Mouse (Mus musculus): ENCODE data around the gene Rtn2. TPM values are rescaled to one million over a fixed set of nuclear protein-coding genes. Genes with fewer than 3 reads are reported as not detected.
A peak's percentile ranks its signal among the peaks of the same experiment; 100 is the strongest.

The Rtn2 gene
- total RNA-seq, 1 experiment from 2014 or later, result not detected

GRCm38 (mm10) chr7:19328425-19328824 lies 46.0 kb downstream of the Rtn2 start:
- ATAC-seq (replicated peaks; ENCODE audit: insufficient number of reproducible peaks, low FRiP score, low TSS enrichment, poor library complexity, severe bottlenecking), result no peak

DNA sequence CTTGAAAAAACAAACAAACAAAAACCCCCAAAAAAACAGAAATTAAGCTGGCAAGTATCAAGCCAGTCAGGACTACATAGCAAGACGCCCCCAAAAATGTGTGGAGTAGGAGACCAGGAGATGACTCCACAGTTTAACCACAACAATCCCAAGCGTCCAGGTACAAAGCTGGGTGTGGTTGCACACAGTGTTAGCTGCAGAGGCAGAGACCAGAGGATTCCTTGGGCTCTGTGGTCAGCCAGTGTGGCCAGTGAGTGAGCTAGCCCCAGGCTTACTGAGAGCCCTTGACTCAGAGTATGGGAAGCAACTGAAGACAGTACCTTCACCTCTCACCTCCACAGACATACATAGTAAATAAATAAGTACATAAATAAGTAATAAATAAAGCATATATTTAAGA lies 49.5 kb downstream of the Rtn2 start:
- no peak for ATAC-seq (replicated peaks; ENCODE audit: insufficient number of reproducible peaks, low FRiP score, low TSS enrichment, poor library complexity, severe bottlenecking)

- ATAC-seq (replicated peaks; ENCODE audit: insufficient number of reproducible peaks, low FRiP score, low TSS enrichment, poor library complexity, severe bottlenecking), result peak; percentile 83
Measured at GRCm38 (mm10) chr7:19332709-19333352, 50.4 kb downstream of the Rtn2 start.

GRCm38 (mm10) chr7:19335583-19335982 lies 53.2 kb downstream of the Rtn2 start:
- ATAC-seq (replicated peaks; ENCODE audit: insufficient number of reproducible peaks, low FRiP score, low TSS enrichment, poor library complexity, severe bottlenecking), result peak; percentile 41; the same call in 1 of the 2 replicates

GRCm38 (mm10) chr7:19337122-19337521 lies 54.7 kb downstream of the Rtn2 start:
- ATAC-seq (replicated peaks; ENCODE audit: insufficient number of reproducible peaks, low FRiP score, low TSS enrichment, poor library complexity, severe bottlenecking), result no peak

GRCm38 (mm10) chr7:19338060-19338459 lies 55.6 kb downstream of the Rtn2 start:
- peak; percentile 66 for ATAC-seq (replicated peaks; ENCODE audit: insufficient number of reproducible peaks, low FRiP score, low TSS enrichment, poor library complexity, severe bottlenecking)

- ATAC-seq (replicated peaks; ENCODE audit: insufficient number of reproducible peaks, low FRiP score, low TSS enrichment, poor library complexity, severe bottlenecking), result no peak
Measured at GRCm38 (mm10) chr7:19338596-19338995, 56.2 kb downstream of the Rtn2 start.

- ATAC-seq (replicated peaks; ENCODE audit: insufficient number of reproducible peaks, low FRiP score, low TSS enrichment, poor library complexity, severe bottlenecking), result no peak
Measured at GRCm38 (mm10) chr7:19341250-19341649, 58.8 kb downstream of the Rtn2 start.

DNA sequence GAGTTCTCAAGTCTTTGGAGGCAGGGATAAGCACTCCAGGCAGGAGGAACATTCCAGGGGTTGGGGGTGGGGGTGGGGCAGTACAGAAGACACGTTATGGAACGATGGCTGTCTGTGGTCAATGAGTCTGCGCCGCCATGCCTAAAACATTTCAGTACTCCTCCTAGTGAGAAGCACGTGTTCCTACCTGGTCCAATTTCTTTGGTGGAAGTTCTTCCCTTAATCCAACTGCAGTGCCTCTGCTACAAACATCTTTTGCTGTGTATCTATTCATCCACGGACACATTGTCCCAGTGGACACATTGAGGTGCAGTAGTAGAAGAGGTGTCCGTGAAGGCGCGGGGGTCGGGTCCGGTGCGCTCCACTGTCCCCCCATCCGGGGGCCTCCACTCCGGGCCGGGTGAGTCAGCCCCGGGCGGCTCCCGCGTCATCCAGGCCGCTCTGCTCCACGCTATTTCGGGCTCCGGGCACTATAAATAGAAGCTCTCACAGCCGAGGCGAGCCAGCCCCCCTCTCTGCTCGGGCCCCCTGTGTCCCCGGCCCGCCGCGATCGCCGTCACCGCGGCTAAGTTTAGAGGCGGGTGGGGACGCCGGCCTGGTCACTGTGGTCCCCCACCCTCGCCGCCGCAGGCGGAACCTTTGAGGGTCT lies 59.5 kb downstream of the Rtn2 start:
- ATAC-seq (replicated peaks; ENCODE audit: insufficient number of reproducible peaks, low FRiP score, low TSS enrichment, poor library complexity, severe bottlenecking), result no peak

DNA sequence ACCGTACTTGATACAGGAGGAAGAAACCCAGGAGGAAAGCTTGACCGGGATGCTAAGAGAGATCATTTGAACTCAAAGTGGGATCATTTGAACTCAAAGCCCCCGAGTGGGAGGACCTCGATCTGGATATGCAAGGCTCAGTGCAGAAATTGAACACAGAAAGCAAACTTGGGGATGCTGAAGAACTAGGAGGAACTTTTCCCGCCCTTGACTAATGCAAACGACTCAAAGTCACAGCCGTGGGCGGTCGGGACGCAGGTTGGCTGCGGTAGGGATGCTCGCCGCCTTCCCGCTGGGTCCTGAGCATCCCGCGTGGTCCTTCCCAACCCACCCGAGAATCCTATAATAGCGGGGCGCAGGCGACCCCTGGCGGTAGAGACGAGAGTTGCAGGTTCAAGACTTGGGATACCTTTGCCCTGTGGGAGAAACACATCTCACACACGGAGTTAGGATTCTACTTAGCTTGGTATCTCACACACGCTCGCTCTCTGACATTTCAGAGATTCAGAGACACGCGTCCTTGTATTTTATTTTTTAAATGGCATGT lies 60.1 kb downstream of the Rtn2 start:
- peak; percentile 36 for ATAC-seq (replicated peaks; ENCODE audit: insufficient number of reproducible peaks, low FRiP score, low TSS enrichment, poor library complexity, severe bottlenecking)

DNA sequence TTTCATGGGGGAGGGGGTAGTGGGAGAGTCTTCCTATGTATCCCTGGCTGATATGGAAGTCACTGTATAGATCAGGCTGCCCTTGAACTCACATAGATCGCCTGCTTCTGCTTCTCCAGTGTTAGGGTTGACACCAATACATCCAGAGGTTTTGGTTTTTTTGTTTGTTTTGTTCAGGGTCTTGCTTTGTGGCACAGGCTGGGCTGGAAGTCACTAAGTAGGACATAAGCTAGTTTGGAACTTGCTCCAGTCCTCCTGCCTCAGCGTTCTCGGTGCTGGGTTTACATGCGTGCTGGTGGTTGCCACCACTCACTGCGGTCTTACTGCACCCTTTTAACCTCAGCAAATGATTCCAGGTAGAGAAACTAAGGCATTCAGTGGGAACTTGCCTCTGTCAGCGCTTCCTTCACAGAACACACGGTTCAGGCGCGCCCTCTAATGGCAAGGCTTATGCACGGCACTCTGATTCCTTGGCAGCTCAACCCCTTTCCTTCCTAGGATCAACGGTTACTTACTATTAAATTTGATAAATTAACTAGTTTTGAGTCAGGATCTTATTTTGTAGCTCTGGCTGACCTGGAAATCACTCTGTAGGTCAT lies 60.9 kb downstream of the Rtn2 start:
- ATAC-seq (replicated peaks; ENCODE audit: insufficient number of reproducible peaks, low FRiP score, low TSS enrichment, poor library complexity, severe bottlenecking), result peak; percentile 52

- no peak for ATAC-seq (replicated peaks; ENCODE audit: insufficient number of reproducible peaks, low FRiP score, low TSS enrichment, poor library complexity, severe bottlenecking)
Measured at GRCm38 (mm10) chr7:19344237-19344847, 61.9 kb downstream of the Rtn2 start, which contains the start of gene Ercc1. Ercc1 (plus strand) TSS chr7:19344778.

DNA sequence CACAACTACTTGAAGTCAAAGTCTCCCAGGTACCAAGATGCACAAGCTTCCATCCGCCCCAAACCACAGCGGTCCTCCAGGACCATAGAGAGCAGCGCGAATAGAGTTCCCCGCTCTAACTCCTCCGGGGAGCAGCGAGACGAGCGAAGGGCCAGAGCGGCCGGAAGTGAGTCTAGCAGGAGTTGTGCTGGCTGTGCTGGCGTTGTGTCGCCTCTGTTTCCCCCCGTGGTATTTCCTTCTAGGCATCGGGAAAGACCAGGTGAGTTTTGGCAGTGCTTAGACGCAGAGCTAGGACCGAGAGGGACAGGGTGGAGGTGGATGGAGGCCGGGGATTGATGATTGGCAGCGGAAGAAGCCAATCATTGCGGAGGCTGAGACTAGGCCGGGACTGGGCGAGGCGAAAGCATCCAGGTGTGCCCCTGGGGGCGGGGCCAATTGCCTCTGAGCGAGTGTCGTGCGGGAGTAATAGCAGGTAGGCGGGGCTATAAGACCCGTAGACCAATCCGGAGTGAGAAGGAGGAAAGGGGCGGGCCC lies 62.6 kb downstream of the Rtn2 start:
- ATAC-seq (replicated peaks; ENCODE audit: insufficient number of reproducible peaks, low FRiP score, low TSS enrichment, poor library complexity, severe bottlenecking), result peak; percentile 84

Other genes starting within 250 kb of the Rtn2 start
- gene Rsph6a, start 227.9 kb upstream of the Rtn2 start, total RNA-seq (2017), result not detected in 3 replicates
- gene Dmwd, start 206.4 kb upstream of the Rtn2 start, total RNA-seq (2017), result 0.39 to 3.2 TPM (median 0.43 TPM) in 3 replicates
- gene Dmpk, start 198.8 kb upstream of the Rtn2 start, total RNA-seq (2017), result 0.97 to 1.5 TPM in 2 of 3 replicates, not detected in the other
- not detected in 3 replicates for gene Six5, start 188.0 kb upstream of the Rtn2 start, total RNA-seq (2017)
- gene Gm4969, start 164.3 kb upstream of the Rtn2 start, total RNA-seq (2017), result not detected in 3 replicates
- gene Fbxo46, start 162.8 kb upstream of the Rtn2 start, total RNA-seq (2017), result 6.7 to 11.5 TPM (median 7.1 TPM) in 3 replicates
- 2.4 to 4.9 TPM (median 3.9 TPM) in 3 replicates for gene Qpctl, start 133.3 kb upstream of the Rtn2 start, total RNA-seq (2017)
- gene Snrpd2, start 132.9 kb upstream of the Rtn2 start, total RNA-seq (2017), result 27.7 to 42.9 TPM (median 30.8 TPM) in 3 replicates
- not detected in 3 replicates for gene Gipr, start 116.5 kb upstream of the Rtn2 start, total RNA-seq (2017)
- 9.4 to 12.2 TPM (median 9.9 TPM) in 3 replicates for gene Eml2, start 106.2 kb upstream of the Rtn2 start, total RNA-seq (2017)
- gene Gpr4, start 70.1 kb upstream of the Rtn2 start, total RNA-seq (2017), result 0.19 to 0.32 TPM in 2 of 3 replicates, not detected in the other
- 11.5 to 32.0 TPM (median 14.7 TPM) in 3 replicates for gene Opa3, start 54.3 kb upstream of the Rtn2 start, total RNA-seq (2017)
- 230 to 263 TPM (median 254 TPM) in 3 replicates for gene Vasp, start 10.8 kb upstream of the Rtn2 start, total RNA-seq (2017)
- 1.9 TPM in 1 of 3 replicates, not detected in the others for gene Ppm1n, start 2.6 kb upstream of the Rtn2 start, total RNA-seq (2017)
- gene Fosb, start 27.4 kb downstream of the Rtn2 start, total RNA-seq (2017), result 30.9 to 43.8 TPM (median 36.9 TPM) in 3 replicates
- 15.0 to 19.8 TPM (median 18.0 TPM) in 3 replicates for gene Ercc1, start 62.2 kb downstream of the Rtn2 start, total RNA-seq (2017)
- gene Cd3eap, start 76.9 kb downstream of the Rtn2 start, total RNA-seq (2017), result 6.9 to 8.9 TPM (median 7.2 TPM) in 3 replicates
- gene Ppp1r13l, start 77.1 kb downstream of the Rtn2 start, total RNA-seq (2017), result not detected in 3 replicates
- 21.0 to 32.4 TPM (median 25.4 TPM) in 3 replicates for gene Ercc2, start 99.4 kb downstream of the Rtn2 start, total RNA-seq (2017)
- 1.6 TPM in 2 of 3 replicates, not detected in the other for gene Klc3, start 121.5 kb downstream of the Rtn2 start, total RNA-seq (2017)
- gene Ckm, start 122.2 kb downstream of the Rtn2 start, total RNA-seq (2017), result not detected in 3 replicates
- gene Mark4, start 176.2 kb downstream of the Rtn2 start, total RNA-seq (2017), result 9.0 to 21.1 TPM (median 9.6 TPM) in 3 replicates
- gene Exoc3l2, start 180.7 kb downstream of the Rtn2 start, total RNA-seq (2017), result 0.11 to 1.4 TPM (median 0.49 TPM) in 3 replicates
- 3.5 to 4.4 TPM (median 4.0 TPM) in 3 replicates for gene Bloc1s3, start 225.7 kb downstream of the Rtn2 start, total RNA-seq (2017)
- 19.9 to 35.2 TPM (median 23.4 TPM) in 3 replicates for gene Trappc6a, start 225.8 kb downstream of the Rtn2 start, total RNA-seq (2017)
- not detected in 3 replicates for gene Nkpd1, start 235.2 kb downstream of the Rtn2 start, total RNA-seq (2017)

Data from monocyte, adult 5-6 weeks (primary cell).